Mouse (Mus musculus) liver, adult 2 months (tissue): Measurements from ENCODE around the gene Tm7sf2.

ENCODE experiments used
- CTCF ChIP-seq: fragments of 200-500 bp; IDR thresholded peaks from 2 replicates; pipeline ENCODE4 v1.5.1; 2011; ENCODE audit warnings: low read depth, low read length, control low read depth
- POLR2A ChIP-seq: fragments of 200-500 bp; IDR thresholded peaks from 2 replicates; pipeline ENCODE4 v1.6.1; 2011; ENCODE audit warnings: low read length, control low read depth; ENCODE audit not compliant: insufficient read depth; ENCODE audit errors: extremely low read depth

GRCm38 (mm10) chr19:6030520-6031280 lies 37.5 kb downstream of the Tm7sf2 start:
- TF ChIP-seq CTCF, result no peak
- TF ChIP-seq POLR2A, result no peak
